Mouse (Mus musculus) stomach, embryonic 16.5 days (tissue): ENCODE measurements at regions not wholly inside any gene's neighbourhood (a gene's known extent, or its start where the extent isn't known, plus 50 kb on each side); places are given as distances from the start of the nearest gene placed in this dataset.

Experiments
- ATAC-seq: fragments of 200-750 bp; cut with Nextera tagmentation; 2 replicates; pipeline ENCODE4 v1.8.0; 2017; ENCODE audit warnings: moderate number of reproducible peaks, moderate TSS enrichment; ENCODE audit not compliant: insufficient read depth, low FRiP score
- H3K27ac ChIP-seq: fragments of 300-500 bp; sonication (generic); 2 replicates; pipeline ENCODE4 v1.5.1; 2014; ENCODE audit warnings: low read length
- H3K27me3 ChIP-seq: fragments of 300-500 bp; sonication (generic); 2 replicates; pipeline ENCODE4 v1.6.1; 2014; ENCODE audit warnings: low read length, control low read depth, mixed read lengths; ENCODE audit not compliant: control insufficient read depth, insufficient read depth
- H3K36me3 ChIP-seq: fragments of 300-500 bp; sonication (generic); 2 replicates; pipeline ENCODE4 v1.6.1; 2014; ENCODE audit warnings: low read length; ENCODE audit not compliant: control insufficient read depth, insufficient read depth
- H3K4me1 ChIP-seq: fragments of 300-500 bp; sonication (generic); 2 replicates; pipeline ENCODE4 v1.6.1; 2014; ENCODE audit warnings: low read length, control low read depth, mixed read lengths; ENCODE audit not compliant: control insufficient read depth, insufficient read depth
- H3K4me2 ChIP-seq: fragments of 300-500 bp; sonication (generic); 2 replicates; pipeline ENCODE4 v1.6.1; 2014; ENCODE audit warnings: low read depth, low read length, mixed read lengths
- H3K4me3 ChIP-seq: fragments of 300-500 bp; sonication (generic); replicated peaks from 2 replicates; pipeline ENCODE4 v1.5.1; 2014; ENCODE audit warnings: mild to moderate bottlenecking, low read length
- H3K9ac ChIP-seq: fragments of 300-500 bp; sonication (generic); 2 replicates; pipeline ENCODE4 v1.6.1; 2014; ENCODE audit warnings: low read length
- H3K9me3 ChIP-seq: fragments of 300-500 bp; sonication (generic); replicated peaks from 2 replicates; pipeline ENCODE4 v1.6.1; 2016; ENCODE audit warnings: low read length, control low read depth; ENCODE audit not compliant: control insufficient read depth
- WGBS: fragments of 180-500 bp; shearing (Covaris S2); extraction: QIAGEN DNeasy Blood & Tissue Kit; methylation state at CpG from one replicate; pipeline ENCODE4 v1.1.7; 2014; 5-methylcytosine and 5-hydroxymethylcytosine counted together

DNA sequence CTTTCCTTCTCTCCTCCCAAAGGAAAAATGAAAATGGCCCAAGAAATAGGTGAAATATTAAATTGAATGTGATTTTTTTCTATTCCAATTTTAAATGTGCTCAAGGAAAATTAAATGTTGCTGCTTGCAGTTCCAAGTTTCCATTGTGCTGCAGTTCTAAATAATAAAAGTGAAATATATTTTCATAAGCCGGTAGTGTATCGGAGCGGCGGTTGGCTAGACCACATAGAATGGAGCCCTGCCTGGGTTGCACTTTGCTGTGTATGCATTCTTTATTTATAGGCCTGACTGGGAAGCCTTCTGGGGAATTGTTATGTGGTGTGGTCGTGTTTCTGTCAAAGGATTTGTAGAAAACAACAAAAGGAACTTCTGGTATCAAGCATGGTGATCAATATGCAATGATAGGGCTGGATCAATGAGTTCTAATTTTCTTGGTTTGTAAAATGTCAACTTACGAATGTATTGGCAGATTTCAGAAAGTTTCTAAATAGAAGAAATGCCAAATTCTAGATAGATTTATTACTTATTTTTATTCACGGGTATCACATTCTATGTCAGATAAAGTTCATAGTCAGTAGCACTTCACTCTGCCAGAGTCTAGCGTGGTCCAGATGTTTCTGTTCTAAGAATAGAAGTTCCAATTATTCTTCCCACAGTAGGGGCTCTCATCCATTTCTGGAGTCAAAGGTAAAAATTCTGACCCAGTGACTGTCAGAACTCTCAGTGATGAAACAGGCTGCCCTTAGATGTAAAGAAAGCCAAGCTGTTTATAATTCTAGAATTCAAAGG, 123.0 kb downstream of the Otol1 start:
- no peak overlapping the region for H3K27ac ChIP-seq
- no peaks in the 10 kb centered on the region for H3K9me3 ChIP-seq
- 78% methylated on average over 8 of the region's 8 CpGs for WGBS
- H3K36me3 ChIP-seq: no peaks in the 10 kb centered on the region
- ATAC-seq: no peak
- H3K4me1 ChIP-seq: no peaks in the 10 kb centered on the region
- no peaks in the 10 kb centered on the region for H3K27me3 ChIP-seq
- no peak overlapping the region for H3K4me2 ChIP-seq
- no peak overlapping the region for H3K9ac ChIP-seq
- no peak overlapping the region for H3K4me3 ChIP-seq

GRCm38 (mm10) chr3:70134963-70135362, 127.5 kb downstream of the Otol1 start:
- no peak overlapping the region for H3K4me3 ChIP-seq
- no peaks in the 10 kb centered on the region for H3K36me3 ChIP-seq
- H3K27ac ChIP-seq: no peak overlapping the region
- 77% methylated on average over 2 of the region's 2 CpGs for WGBS
- no peak overlapping the region for H3K9ac ChIP-seq
- no peak overlapping the region for H3K4me2 ChIP-seq
- H3K27me3 ChIP-seq: no peaks in the 10 kb centered on the region
- H3K9me3 ChIP-seq: no peaks in the 10 kb centered on the region
- no peaks in the 10 kb centered on the region for H3K4me1 ChIP-seq
- ATAC-seq: no peak

- H3K27me3 ChIP-seq: no peaks in the 10 kb centered on the region
- H3K4me2 ChIP-seq: no peak overlapping the region
- H3K4me1 ChIP-seq: no peaks in the 10 kb centered on the region
- no peak overlapping the region for H3K9ac ChIP-seq
- no peak overlapping the region for H3K4me3 ChIP-seq
- no peaks in the 10 kb centered on the region for H3K36me3 ChIP-seq
- H3K27ac ChIP-seq: no peak overlapping the region
- ATAC-seq: no peak
- H3K9me3 ChIP-seq: no peaks in the 10 kb centered on the region
- 66% methylated on average over 2 of the region's 2 CpGs for WGBS
These were observed 131.1 kb downstream of the Otol1 start for GRCm38 (mm10) chr3:70138488-70138887.

- ATAC-seq: no peak
- no peak overlapping the region for H3K9ac ChIP-seq
- no peaks in the 10 kb centered on the region for H3K36me3 ChIP-seq
- no peak overlapping the region for H3K4me2 ChIP-seq
- H3K27ac ChIP-seq: no peak overlapping the region
- no peak overlapping the region for H3K4me3 ChIP-seq
- no peaks in the 10 kb centered on the region for H3K9me3 ChIP-seq
- H3K4me1 ChIP-seq: no peaks in the 10 kb centered on the region
- H3K27me3 ChIP-seq: no peaks in the 10 kb centered on the region
- 48% methylated on average over 4 of the region's 4 CpGs for WGBS
These were observed 131.5 kb downstream of the Otol1 start for GRCm38 (mm10) chr3:70138926-70139325.

DNA sequence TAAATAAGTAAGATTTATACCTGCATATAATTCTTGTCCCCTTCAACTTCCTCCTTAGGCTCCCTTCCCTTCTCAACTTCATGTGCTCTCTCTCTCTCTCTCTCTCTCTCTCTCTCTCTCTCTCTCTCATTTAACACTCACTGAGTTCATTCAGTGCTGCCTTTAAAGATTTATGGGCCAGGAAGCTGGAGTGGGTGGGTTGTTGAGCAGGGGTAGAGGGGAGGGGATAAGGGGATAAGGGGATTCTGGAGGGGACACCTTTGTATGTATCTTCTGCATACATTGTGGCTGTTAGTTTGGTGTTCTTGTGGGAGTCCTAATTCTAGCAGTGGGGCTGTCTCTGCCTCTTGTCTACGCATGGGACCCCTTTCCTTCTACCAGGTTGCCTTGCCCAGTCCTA, 138.3 kb downstream of the Otol1 start:
- no peak overlapping the region for H3K27ac ChIP-seq
- WGBS: 80% methylated on average over 1 of the region's 1 CpGs
- no peak overlapping the region for H3K4me2 ChIP-seq
- no peaks in the 10 kb centered on the region for H3K36me3 ChIP-seq
- no peaks in the 10 kb centered on the region for H3K4me1 ChIP-seq
- no peaks in the 10 kb centered on the region for H3K27me3 ChIP-seq
- no peak for ATAC-seq
- H3K9ac ChIP-seq: no peak overlapping the region
- H3K9me3 ChIP-seq: no peaks in the 10 kb centered on the region
- H3K4me3 ChIP-seq: no peak overlapping the region

DNA sequence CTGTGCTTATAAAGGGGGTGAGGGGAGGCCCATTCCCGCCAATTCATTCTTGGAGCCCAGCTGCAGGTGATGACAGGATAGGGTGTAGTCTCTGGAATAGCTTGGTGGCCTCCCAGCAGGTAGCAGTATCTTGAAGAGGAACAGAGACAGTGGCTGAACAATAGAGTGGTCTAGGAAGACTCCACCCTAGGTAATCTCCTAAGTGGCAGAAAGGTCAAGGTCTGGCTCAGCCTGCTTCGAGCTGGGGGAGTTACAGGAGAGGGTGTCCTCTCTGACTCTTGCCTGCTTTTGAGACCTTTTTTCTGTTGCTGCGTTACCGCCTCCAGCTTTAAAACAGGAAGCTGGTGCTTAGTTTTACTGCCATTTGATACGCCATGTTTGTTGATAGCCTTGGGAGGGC, 143.7 kb downstream of the Otol1 start:
- Histone ChIP-seq H3K9me3 (no peaks in the 10 kb centered on the region), H3K4me2 (no peak overlapping the region), H3K27ac (no peak overlapping the region), H3K4me1 (no peaks in the 10 kb centered on the region), H3K27me3 (no peaks in the 10 kb centered on the region), H3K9ac (no peak overlapping the region), H3K4me3 (no peak overlapping the region), H3K36me3 (no peaks in the 10 kb centered on the region)
- no peak for ATAC-seq
- whole genome bisulfite sequencing: 56% methylated on average over 5 of the region's 5 CpGs

DNA sequence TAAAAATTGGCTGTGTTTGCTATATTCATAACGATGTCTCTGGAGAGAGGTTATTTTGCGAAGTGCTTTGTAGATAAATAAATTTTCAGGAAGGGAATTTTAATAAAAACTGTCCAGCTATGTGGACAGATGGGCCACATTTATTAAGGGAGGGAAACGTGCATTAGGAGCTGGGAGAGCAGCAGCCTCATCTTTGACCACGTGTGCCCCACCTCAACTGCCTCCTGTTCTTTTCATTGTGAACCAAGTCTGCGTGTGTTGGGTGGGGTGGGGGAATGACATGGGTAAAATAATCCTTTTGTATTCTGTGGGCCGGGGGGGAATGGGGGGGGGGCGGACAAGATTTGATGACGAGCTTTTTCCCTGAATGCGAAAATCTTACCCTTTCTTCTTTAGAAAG, 152.6 kb downstream of the Otol1 start:
- Histone ChIP-seq H3K4me3 (no peak overlapping the region), H3K9me3 (no peaks in the 10 kb centered on the region), H3K36me3 (no peaks in the 10 kb centered on the region), H3K27me3 (no peaks in the 10 kb centered on the region), H3K4me1 (no peaks in the 10 kb centered on the region), H3K9ac (no peak overlapping the region), H3K4me2 (no peak overlapping the region), H3K27ac (no peak overlapping the region)
- no peak for ATAC-seq
- WGBS: 70% methylated on average over 9 of the region's 9 CpGs

GRCm38 (mm10) chr3:70171667-70172066, 164.3 kb downstream of the Otol1 start:
- Histone ChIP-seq H3K4me2 (no peak overlapping the region), H3K36me3 (no peaks in the 10 kb centered on the region), H3K27ac (no peak overlapping the region), H3K4me3 (no peak overlapping the region), H3K9ac (no peak overlapping the region), H3K27me3 (no peaks in the 10 kb centered on the region), H3K9me3 (no peaks in the 10 kb centered on the region), H3K4me1 (no peaks in the 10 kb centered on the region)
- 56% methylated on average over 4 of the region's 4 CpGs for WGBS
- ATAC-seq: no peak

DNA sequence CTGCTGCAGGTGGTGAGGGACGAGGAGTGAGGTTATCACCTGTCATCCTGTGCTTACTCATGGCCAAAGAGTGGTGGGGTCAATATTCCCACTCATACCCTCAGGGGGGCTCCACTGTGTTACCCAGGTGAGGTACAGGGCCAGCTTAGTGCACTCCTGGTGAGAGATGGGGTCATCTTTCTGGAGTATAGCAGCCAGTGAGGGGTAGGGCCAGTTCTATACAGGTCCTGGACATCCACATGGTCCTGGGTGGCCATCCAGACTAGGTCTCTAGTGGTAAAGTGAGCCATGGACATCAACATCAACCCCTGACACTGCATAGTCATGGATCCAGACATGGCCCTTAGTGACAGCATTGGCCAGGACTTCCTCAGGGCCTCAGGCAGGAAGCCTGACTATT, 169.0 kb downstream of the Otol1 start:
- Histone ChIP-seq H3K4me1 (no peaks in the 10 kb centered on the region), H3K9ac (no peak overlapping the region), H3K36me3 (no peaks in the 10 kb centered on the region), H3K9me3 (no peaks in the 10 kb centered on the region), H3K27me3 (no peaks in the 10 kb centered on the region), H3K27ac (no peak overlapping the region), H3K4me2 (no peak overlapping the region), H3K4me3 (no peak overlapping the region)
- WGBS: 72% methylated on average over 1 of the region's 1 CpGs
- no peak for ATAC-seq
